Mouse (Mus musculus): ENCODE results near the gene Adam33. TPM values are rescaled to one million over a fixed set of nuclear protein-coding genes. Genes with fewer than 3 reads are reported as not detected.
A peak's percentile ranks its signal among the peaks of the same experiment; 100 is the strongest.

Gene Adam33
- polyA plus RNA-seq, 1 experiment = 3.6 TPM

DNA sequence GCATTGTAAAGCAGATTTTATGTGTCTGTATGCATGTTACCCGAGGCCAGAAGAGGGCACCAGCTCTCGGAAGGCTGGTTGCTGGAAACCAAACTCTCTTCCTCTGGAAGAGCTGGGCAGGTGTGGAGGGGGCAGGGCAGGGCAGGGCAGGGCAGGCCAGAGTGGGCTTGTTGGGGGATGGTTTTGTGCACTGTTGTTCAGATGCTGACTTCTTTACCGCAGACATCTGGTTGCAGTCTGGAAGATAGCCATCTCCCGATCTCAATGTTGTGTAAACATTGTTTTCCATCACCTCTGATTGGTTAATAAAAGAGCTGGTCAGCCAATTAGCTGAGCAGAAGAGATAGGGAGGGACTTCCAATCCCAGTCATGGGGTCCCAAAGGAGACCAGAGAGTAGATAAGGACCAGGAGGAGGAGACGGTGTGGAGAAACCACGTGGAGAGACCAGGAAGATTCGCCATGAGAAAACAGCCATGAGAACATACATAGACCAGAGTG, 19.2 kb downstream of the Adam33 start:
- Histone ChIP-seq H3K27ac (ENCODE audit: insufficient read depth, low read length) (no peak overlapping the region), H3K4me3 (replicated peaks; ENCODE audit: insufficient read depth, low read depth, low read length) (no peak overlapping the region), H3K4me1 (ENCODE audit: control insufficient read depth, insufficient read depth, low read length) (no peaks in the 10 kb centered on the region), H3K27me3 (ENCODE audit: control insufficient read depth, insufficient read depth, low read length) (no peaks in the 10 kb centered on the region)
- no peak for DNase-seq
- no peak for TF ChIP-seq POLR2A (IDR thresholded peaks at IDR 0.05; ENCODE audit: borderline replicate concordance, insufficient read depth, low read length)
- no peak for TF ChIP-seq CTCF (IDR thresholded peaks at IDR 0.05; ENCODE audit: borderline replicate concordance, insufficient read depth, low read depth, low read length)
- WGBS = 17% methylated on average over 7 of the region's 7 CpGs

GRCm38 (mm10) chr2:131042988-131043387, 20.6 kb downstream of the Adam33 start, which contains the start of gene Gfra4:
Gfra4 (minus strand) TSS chr2:131043088.
- Histone ChIP-seq H3K4me1 (ENCODE audit: control insufficient read depth, insufficient read depth, low read length) (no peaks in the 10 kb centered on the region), H3K4me3 (replicated peaks; ENCODE audit: insufficient read depth, low read depth, low read length) (no peak within 1 kb of the TSS), H3K27me3 (ENCODE audit: control insufficient read depth, insufficient read depth, low read length) (no peaks in the 10 kb centered on the region), H3K27ac (ENCODE audit: insufficient read depth, low read length) (no peak within 1 kb of the TSS)
- no peak for TF ChIP-seq POLR2A (IDR thresholded peaks at IDR 0.05; ENCODE audit: borderline replicate concordance, insufficient read depth, low read length)
- no peak for TF ChIP-seq CTCF (IDR thresholded peaks at IDR 0.05; ENCODE audit: borderline replicate concordance, insufficient read depth, low read depth, low read length)
- DNase-seq = no peak
- 51% methylated on average over 2 of the region's 2 CpGs for WGBS

DNA sequence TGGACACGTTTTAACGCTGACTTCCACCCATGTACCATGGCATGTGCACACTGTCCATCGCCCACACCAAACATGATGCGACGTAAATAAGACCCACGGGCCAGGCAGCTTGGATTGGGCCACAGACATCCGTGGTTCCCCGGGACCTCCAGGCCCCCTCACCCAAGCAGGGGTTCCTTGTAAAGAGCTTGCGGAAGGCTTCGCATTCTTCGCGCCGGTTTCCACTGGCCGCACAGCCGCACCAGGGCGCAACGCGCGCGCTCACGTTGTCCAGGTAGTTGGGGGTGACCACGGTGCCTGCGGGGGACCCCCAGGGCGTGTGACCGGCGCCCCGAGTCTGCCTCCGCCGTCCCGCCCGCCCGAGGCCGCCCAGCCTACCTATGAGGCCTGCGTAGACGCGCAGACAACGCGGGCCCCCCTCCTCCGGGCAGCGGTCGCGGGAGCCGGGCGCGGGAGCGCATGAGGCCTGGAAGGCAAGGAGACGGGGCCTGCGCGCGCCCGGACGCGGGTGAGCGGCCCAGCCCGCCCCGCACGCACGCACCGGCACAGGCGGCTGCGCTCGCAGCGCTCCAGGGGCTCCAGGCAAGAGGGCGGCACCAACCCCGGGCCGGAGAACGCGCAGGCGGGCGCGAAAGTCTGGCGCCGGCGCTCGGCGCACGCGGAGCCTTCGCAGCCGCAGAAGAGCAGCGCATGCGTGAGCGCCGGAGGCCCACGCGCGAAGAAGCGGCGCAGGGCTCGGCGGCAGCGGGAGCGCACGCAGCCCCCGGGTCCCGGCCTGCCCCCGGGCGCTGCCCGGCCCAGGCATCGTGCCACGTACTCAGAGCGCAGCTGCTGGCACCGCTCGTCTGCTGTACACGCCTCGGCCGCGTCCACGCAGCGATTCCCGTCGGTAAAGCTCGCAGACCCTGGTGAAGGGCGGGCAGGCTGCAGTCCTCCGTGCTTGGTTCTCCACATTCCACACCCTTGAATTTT, 22.5 kb downstream of the Adam33 start:
- peak overlapping the region; percentile 55 for H3K4me3 ChIP-seq (replicated peaks; ENCODE audit: insufficient read depth, low read depth, low read length)
- H3K27ac ChIP-seq (ENCODE audit: insufficient read depth, low read length) = no peak overlapping the region
- TF ChIP-seq CTCF (IDR thresholded peaks at IDR 0.05; ENCODE audit: borderline replicate concordance, insufficient read depth, low read depth, low read length) (no peak), POLR2A (IDR thresholded peaks at IDR 0.05; ENCODE audit: borderline replicate concordance, insufficient read depth, low read length) (0 out of 2 replicates have a peak, but pooled peaks have one; percentile 33)
- DNase-seq = peak; percentile 68 to 71
- H3K27me3 ChIP-seq (ENCODE audit: control insufficient read depth, insufficient read depth, low read length) = no peaks in the 10 kb centered on the region
- H3K4me1 ChIP-seq (ENCODE audit: control insufficient read depth, insufficient read depth, low read length) = no peaks in the 10 kb centered on the region
- 1% methylated on average over 108 of the region's 115 CpGs for WGBS

DNA sequence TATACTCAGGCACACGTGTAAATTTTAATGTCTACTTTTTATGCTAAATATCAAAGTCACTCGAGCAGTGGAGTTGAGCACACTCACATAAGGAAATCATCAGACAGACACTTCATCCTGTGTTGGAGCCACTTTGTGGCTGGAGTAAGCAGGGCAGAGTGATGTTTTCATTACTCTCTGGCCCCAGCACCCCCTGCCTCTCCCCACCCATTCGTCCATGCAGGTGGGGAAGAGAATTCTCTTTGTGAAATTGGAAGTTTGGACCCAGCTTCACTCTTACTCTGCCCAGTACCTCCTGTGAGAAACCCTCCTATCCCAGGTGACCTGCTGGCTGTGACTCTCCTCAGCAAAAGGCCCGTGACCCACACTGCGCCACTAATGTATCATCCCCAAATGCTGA, 24.9 kb downstream of the Adam33 start:
- H3K4me1 ChIP-seq (ENCODE audit: control insufficient read depth, insufficient read depth, low read length) = no peaks in the 10 kb centered on the region
- TF ChIP-seq CTCF (IDR thresholded peaks at IDR 0.05; ENCODE audit: borderline replicate concordance, insufficient read depth, low read depth, low read length) (no peak), POLR2A (IDR thresholded peaks at IDR 0.05; ENCODE audit: borderline replicate concordance, insufficient read depth, low read length) (no peak)
- no peak overlapping the region for H3K27ac ChIP-seq (ENCODE audit: insufficient read depth, low read length)
- no peaks in the 10 kb centered on the region for H3K27me3 ChIP-seq (ENCODE audit: control insufficient read depth, insufficient read depth, low read length)
- WGBS = 91% methylated on average over 5 of the region's 5 CpGs
- DNase-seq = no peak
- H3K4me3 ChIP-seq (replicated peaks; ENCODE audit: insufficient read depth, low read depth, low read length) = no peak overlapping the region

DNA sequence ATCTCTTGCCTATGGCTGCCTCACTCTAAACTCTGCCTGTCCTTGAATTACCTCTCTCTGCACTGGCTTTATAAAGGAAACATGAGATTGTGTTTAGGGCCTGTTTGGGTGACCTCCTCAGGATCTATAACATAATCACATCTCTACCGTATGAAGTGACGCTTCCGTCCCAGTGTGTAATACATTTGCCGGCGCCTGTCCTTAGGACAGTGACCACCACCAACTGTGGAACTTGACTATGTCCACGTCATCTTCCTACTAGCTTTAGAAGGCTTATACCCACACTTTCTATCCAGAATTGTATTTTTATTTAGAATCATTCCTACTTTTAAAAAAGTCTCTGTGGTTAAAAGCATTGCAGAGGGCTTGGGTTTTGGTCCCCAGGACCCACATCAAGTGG, 25.4 kb downstream of the Adam33 start:
- 93% methylated on average over 6 of the region's 6 CpGs for WGBS
- Histone ChIP-seq H3K4me3 (replicated peaks; ENCODE audit: insufficient read depth, low read depth, low read length) (no peak overlapping the region), H3K27me3 (ENCODE audit: control insufficient read depth, insufficient read depth, low read length) (no peaks in the 10 kb centered on the region), H3K4me1 (ENCODE audit: control insufficient read depth, insufficient read depth, low read length) (no peaks in the 10 kb centered on the region), H3K27ac (ENCODE audit: insufficient read depth, low read length) (no peak overlapping the region)
- TF ChIP-seq CTCF (IDR thresholded peaks at IDR 0.05; ENCODE audit: borderline replicate concordance, insufficient read depth, low read depth, low read length) (no peak), POLR2A (IDR thresholded peaks at IDR 0.05; ENCODE audit: borderline replicate concordance, insufficient read depth, low read length) (no peak)
- DNase-seq = no peak

GRCm38 (mm10) chr2:131037226-131037990, 26.2 kb downstream of the Adam33 start:
- DNase-seq = no peak
- Histone ChIP-seq H3K27me3 (ENCODE audit: control insufficient read depth, insufficient read depth, low read length) (no peaks in the 10 kb centered on the region), H3K4me1 (ENCODE audit: control insufficient read depth, insufficient read depth, low read length) (no peaks in the 10 kb centered on the region), H3K4me3 (replicated peaks; ENCODE audit: insufficient read depth, low read depth, low read length) (no peak overlapping the region), H3K27ac (ENCODE audit: insufficient read depth, low read length) (no peak overlapping the region)
- TF ChIP-seq POLR2A (IDR thresholded peaks at IDR 0.05; ENCODE audit: borderline replicate concordance, insufficient read depth, low read length) (no peak), CTCF (IDR thresholded peaks at IDR 0.05; ENCODE audit: borderline replicate concordance, insufficient read depth, low read depth, low read length) (no peak)
- whole genome bisulfite sequencing = 23% methylated on average over 17 of the region's 17 CpGs

- Histone ChIP-seq H3K27ac (ENCODE audit: insufficient read depth, low read length) (no peak overlapping the region), H3K4me1 (ENCODE audit: control insufficient read depth, insufficient read depth, low read length) (no peaks in the 10 kb centered on the region)
- TF ChIP-seq POLR2A (IDR thresholded peaks at IDR 0.05; ENCODE audit: borderline replicate concordance, insufficient read depth, low read length) = no peak
- TF ChIP-seq CTCF (IDR thresholded peaks at IDR 0.05; ENCODE audit: borderline replicate concordance, insufficient read depth, low read depth, low read length) = no peak
Measured at GRCm38 (mm10) chr2:131036757-131037156, 26.9 kb downstream of the Adam33 start.

More at GRCm38 (mm10) chr2:131036757-131037156, 26.9 kb downstream of the Adam33 start:
- no peaks in the 10 kb centered on the region for H3K27me3 ChIP-seq (ENCODE audit: control insufficient read depth, insufficient read depth, low read length)
- DNase-seq = no peak
- H3K4me3 ChIP-seq (replicated peaks; ENCODE audit: insufficient read depth, low read depth, low read length) = no peak overlapping the region
